Mouse (Mus musculus) thymus, adult 18-20 months (tissue): ENCODE results near the gene 6030458C11Rik.

Experiments
- DNase-seq, 2 experiments: peaks; one replicate each; pipeline ENCODE4 v3.0.0; 2022; ENCODE audit warnings: mixed read lengths in 2 of 2

Gene 6030458C11Rik

GRCm38 (mm10) chr15:12824197-12824952 lies at the start of gene 6030458C11Rik, which contains the start of gene Drosha:
Gene 6030458C11Rik, minus strand, starts transcription at chr15:12824649.
Gene Drosha, plus strand, starts transcription at chr15:12824815.
- peak; percentile 91 to 97 for DNase-seq

DNA sequence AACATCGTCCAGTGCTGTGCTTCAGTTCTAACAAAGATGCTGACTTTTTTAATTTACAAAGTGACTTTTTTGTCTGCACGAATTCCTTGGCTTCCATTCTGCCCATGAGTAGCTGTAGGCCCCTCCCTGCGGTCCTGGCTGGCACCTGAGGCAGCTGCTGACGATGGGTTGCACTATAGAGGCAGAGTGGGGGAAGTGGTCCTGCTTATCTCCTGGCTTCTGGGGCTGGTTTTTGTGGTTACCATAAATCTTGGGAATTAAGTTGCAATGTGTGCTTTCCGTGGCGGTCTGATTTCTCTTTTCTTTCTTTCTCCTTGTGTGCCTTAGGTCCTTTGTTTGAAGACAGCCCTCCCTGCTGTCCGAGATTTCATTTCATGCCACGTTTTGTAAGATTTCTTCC lies 42.8 kb upstream of the 6030458C11Rik start:
- DNase-seq: no peak

DNA sequence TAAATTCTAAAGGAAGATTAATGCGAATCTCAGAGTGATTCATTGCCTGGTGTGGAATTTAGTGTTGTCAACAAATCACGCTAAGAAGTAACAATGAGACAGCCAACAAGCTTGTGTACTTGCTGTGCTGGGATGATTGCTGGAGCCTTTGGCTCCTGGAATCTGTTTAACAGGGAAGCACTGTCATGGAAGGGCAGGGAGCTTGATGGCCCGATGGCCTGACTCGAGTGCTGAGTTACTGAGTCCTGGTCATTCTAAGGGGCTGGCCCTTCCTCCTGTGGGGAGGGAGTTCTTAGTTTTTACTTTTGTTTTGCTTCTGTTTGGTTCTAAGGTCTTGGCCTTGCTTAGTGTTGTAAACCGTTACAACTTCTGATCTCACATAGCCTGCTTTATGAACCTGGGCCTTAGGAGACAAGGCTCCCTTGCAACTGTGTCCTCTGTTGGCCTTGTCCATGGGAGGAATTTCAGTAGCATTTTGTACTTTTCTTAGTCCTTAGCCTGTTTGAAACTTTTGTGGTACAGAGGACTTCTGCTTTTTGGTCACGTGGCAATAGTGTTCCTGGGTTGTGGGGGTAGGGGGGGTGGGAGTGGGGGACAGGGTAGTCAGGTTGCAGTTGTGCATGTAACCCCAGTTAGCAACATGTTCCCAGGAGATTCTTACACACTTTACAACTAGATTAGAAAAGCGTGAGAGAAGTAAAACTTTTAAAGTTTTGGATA lies 41.3 kb upstream of the 6030458C11Rik start:
- DNase-seq: no peak

DNA sequence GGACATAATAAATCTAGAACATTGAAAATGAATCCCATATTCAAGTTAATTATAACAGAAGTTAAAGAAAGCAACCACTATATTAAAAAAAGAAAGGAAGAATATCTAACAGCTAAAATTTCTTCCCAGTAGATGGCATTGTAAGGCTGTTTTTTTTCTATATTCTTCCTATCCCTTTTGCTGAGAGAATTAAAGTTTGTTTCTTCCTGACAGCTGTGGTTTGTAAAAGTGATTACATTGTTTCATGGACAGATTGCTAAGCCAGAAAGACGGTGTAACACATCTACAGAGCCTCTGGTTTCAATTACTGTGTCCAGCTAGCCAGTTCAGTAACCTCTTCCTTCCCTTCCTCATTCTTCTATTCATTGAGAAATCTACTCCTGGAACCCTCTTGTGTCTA lies 39.2 kb upstream of the 6030458C11Rik start:
- no peak for DNase-seq

DNA sequence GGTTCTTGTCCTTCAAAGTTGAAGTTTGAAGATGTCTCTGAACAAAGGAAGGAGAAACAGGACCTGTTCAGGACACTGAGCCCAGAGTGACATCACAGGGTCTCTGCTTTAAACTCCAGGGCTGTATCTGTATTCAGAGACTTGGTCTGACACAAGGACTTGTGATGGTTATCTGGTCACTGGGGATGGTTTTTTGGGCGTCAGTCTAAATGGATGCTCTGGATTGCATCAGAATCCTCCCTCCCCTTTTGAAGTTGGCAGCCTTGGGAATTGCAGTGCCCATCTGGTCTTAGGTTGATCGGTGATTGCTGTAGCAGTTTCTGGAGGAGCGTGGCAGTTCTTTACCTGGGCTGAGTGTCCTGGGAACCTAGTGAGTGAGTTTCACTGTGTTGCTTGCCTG lies 37.6 kb upstream of the 6030458C11Rik start:
- DNase-seq: no peak

GRCm38 (mm10) chr15:12858645-12859044 lies 34.2 kb upstream of the 6030458C11Rik start:
- no peak for DNase-seq

- no peak for DNase-seq
Measured at GRCm38 (mm10) chr15:12857840-12858516, 33.5 kb upstream of the 6030458C11Rik start.

GRCm38 (mm10) chr15:12856780-12857179 lies 32.3 kb upstream of the 6030458C11Rik start:
- no peak for DNase-seq

DNA sequence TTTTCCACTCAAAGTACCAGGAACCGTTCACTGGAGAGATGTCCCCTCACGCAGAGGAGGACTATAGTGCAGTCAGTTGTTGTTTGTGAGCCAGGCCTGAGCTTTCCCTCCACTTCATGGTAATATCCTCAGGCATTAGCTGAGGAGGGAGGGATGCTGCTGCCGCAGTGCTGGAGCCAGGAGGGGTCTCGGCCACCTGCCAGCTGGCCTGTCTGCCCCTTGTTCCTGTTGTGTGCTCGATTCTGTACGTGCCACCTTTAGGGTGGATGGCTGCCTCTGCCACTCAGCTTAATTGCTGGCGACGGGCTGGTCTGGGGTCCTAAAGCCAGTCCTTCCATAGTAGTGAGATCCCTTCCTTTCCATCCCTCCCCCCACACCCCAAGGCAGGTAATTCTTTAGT lies 29.0 kb upstream of the 6030458C11Rik start:
- DNase-seq: no peak

DNA sequence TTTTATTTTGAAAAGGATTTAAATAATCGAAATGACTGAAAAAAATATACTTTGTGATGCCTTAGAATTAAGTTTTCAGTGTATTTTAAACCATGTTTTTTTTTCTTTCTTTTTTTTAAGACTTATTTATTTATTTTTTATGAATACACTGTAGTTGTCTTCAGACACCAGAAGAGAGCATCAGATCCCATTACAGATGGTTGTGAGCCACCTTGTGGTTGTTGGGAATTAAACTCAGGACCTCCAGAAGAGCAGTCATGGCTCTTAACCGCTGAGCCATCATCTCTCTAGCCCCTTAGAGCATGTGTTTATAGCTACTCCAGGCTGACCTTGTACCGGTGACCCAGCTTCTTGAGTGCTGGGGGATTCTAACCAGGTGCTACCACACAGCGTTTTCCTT lies 24.9 kb upstream of the 6030458C11Rik start:
- DNase-seq: no peak

DNA sequence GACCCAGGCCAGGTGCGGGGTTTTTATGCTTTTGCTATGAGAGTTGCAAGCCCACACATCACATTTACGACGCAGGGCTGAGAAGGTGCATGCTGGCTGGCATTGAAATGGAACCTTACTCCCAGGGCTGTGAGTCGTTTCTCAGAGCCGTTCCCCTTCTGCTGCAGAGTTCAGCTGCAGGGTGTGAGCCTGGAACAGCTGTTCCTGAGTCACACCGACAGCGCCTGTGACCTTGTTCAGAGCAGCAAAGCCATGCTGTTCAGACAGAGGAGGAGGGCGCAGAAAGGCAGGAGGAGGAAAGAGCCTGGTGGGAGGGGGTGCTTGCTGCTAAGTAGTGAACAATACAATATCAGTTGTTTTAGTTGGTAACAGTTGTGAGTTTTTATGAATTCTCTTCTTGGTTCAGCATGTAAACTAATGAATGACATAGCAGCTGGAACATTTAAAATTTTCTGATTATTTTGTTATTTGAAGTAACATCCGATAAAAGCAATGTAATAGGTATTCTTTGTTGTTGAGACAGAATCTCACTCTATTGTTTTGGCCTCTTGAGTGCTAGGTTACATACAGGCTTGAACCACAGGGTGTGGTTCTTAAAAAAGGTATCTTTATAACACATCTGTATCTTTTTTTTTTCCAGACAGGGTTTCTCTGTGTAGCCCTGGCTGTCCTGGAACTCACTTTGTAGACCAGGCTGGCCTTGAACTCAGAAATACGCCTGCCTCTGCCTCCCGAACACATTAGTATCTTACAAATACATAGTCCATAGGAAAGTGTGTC lies 23.9 kb upstream of the 6030458C11Rik start:
- DNase-seq: no peak

- no peak for DNase-seq
Measured at GRCm38 (mm10) chr15:12842833-12843232, 18.4 kb upstream of the 6030458C11Rik start.

DNA sequence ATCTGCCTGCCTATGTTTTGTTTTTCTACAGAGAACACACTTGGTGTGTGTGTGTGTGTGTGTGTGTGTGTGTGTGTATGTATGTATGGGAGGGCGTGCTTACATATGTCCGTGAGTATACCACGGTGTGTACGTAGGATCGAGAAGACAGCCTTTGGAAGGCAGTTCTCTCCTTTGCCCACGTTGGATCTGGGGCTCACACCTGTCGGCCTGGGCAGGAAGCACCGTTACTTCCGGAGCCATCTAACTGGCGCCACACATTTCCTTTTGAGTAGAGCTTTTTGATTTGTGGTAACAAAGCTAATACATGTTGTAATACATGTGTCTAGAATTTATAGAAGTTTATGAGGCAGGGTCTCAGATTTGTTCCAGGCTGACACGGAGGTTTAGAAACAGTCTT lies 16.3 kb upstream of the 6030458C11Rik start:
- DNase-seq: no peak

DNA sequence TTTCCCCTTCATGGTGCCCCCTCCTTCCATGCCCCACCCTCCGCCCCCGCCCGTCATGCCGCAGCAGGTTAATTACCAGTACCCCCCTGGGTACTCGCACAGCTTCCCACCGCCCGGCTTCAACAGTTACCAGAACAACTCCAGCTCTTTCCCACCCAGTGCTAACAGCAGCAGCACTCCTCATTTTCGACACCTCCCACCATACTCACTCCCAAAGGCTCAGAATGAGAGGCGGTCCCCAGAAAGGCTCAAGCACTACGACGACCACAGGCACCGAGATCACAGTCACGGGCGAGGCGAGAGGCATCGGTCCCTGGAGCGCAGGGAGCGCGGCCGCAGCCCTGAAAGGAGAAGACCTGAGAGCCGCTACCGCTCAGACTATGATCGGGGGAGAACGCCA lies 9.8 kb upstream of the 6030458C11Rik start:
- no peak for DNase-seq

- DNase-seq: no peak
Measured at GRCm38 (mm10) chr15:12833385-12833784, 8.9 kb upstream of the 6030458C11Rik start.

- DNase-seq: no peak
Measured at GRCm38 (mm10) chr15:12832599-12832998, 8.2 kb upstream of the 6030458C11Rik start.

- no peak for DNase-seq
Measured at GRCm38 (mm10) chr15:12829878-12830277, 5.4 kb upstream of the 6030458C11Rik start.

- DNase-seq: no peak
Measured at GRCm38 (mm10) chr15:12825408-12825807, 959 bp upstream of the 6030458C11Rik start.

GRCm38 (mm10) chr15:12824965-12825364 lies 516 bp upstream of the 6030458C11Rik start:
- DNase-seq: peak in 1 of 2 experiments; percentile 41

DNA sequence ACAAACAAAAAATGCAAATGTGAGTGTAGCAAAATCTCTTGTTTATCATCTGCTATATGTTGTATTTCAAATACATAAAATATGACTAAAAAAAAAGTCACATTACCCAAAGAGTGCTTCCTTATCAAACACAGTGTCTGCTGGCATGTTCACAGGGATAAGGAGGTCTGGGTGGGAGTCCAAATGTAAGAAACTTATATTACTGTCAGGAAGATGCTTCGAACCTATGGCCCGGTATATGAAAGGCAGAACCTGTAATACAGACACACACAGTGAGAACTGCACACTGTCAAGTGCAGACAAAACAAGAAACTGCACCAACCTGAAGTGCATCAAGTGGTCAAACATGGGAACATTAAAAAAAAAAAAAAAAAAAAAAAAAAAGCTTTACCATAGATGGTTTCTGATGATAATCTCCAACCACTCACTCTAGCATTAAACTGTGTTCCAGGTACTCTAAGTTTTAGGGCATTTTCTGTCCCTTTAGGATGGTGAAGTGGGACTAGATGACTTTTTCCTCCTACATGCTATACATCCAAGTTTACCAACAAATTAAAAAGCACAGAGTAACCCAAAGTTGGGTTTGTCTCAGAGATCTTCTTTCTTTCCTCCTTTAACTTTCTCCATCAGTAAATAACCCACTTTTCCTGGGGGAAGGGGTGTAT lies 862 bp downstream of the 6030458C11Rik start:
- no peak for DNase-seq

GRCm38 (mm10) chr15:12822416-12823395 lies 1.7 kb downstream of the 6030458C11Rik start:
- no peak for DNase-seq
